Mouse (Mus musculus) bone marrow macrophage, adult 2 months (primary cell): Measurements from ENCODE around the gene Syn2.

ENCODE experiments used
- CTCF ChIP-seq: IDR thresholded peaks from 2 replicates; pipeline ENCODE4 v1.5.1; 2012; ENCODE audit warnings: low read depth, mild to moderate bottlenecking, low read length, moderate library complexity
- POLR2A ChIP-seq: IDR thresholded peaks from 2 replicates; pipeline ENCODE4 v1.6.1; 2012; ENCODE audit warnings: mild to moderate bottlenecking, low read depth, low read length, borderline replicate concordance

DNA sequence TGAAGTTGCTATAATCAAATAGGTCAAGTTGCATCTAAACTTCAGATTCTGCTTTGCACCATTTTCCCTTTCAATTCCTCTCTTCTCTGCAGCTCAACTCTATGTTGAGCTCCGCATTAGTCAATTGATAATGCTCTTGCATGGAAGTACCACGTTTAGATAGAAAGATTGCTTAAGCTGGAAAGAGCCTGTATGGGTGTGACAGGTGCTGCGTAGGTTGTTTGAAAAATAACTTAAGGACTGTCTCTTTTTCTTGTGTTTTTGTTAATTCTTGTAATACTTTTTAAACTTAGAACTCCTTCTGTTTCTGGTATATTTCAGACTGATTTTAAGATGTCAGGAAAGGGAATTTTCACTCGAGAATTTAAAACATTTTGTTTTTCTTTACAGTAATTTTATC lies 26.5 kb downstream of the Syn2 start:
- TF ChIP-seq POLR2A (no peak), CTCF (no peak)
